Mouse (Mus musculus) mammary gland, adult 2 months (tissue): ENCODE measurements around the gene Cdca7. TPM values are rescaled to one million over a fixed set of nuclear protein-coding genes. Genes with fewer than 3 reads are reported as not detected.

Source experiments
- polyA plus RNA-seq: library from polyadenylated mRNA; depleted of rRNA; stranded (reverse); fragments of >200 nt; gene quantifications from 2 replicates; pipeline ENCODE4 v1.2.3, GENCODE M21; 2012; ENCODE audit warnings: low replicate concordance; rRNA removed

The Cdca7 gene
- polyA plus RNA-seq, result 6.0 and 10.6 TPM in 2 replicates

DNA sequence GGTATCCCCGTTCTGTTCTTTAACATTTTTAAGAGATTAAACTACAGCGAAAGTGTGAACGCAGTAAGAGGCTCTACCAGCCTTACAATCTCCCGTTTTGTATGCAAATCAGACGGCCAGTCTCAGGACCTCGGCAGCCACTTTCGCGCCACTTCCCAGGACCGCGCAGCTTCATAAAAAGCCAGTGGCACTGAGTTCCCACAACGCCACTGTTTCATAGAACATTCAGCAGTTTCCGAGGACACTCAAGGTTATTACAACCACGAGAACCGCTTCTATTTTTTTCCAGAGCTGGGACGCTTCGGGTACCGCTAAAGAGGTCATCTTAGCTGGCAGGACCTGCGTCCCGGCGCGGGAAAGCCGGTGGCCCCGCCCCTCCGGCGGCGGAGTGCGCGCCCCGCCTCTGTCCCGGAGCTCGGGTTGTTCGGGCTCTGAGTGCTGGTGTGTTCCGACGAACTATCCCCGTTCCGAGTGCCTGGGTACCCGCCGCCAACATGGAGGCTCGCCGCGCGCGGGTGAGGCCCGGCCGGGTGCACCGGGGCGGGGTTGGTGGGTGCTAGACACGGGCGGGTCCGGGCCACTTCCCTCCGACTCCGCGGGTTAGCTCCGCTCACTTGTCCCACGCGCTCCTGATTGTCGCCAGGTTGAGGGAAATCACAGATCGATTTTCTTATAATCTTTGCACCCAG lies at the start of gene Cdca7:
Gene Cdca7 (plus strand): TSS at position 363 of the 689 bp plus-strand sequence.

Other genes with a start within 250 kb of the Cdca7 start
- 7.6 and 32.4 TPM in 2 replicates for gene Map3k20, start 190.5 kb upstream of the Cdca7 start, polyA plus RNA-seq